Mouse (Mus musculus) erythroblast, adult 5-6 weeks (primary cell): ENCODE measurements around the gene Lin54. TPM values are rescaled to one million over a fixed set of nuclear protein-coding genes. Genes with fewer than 3 reads are reported as not detected.
A peak's percentile ranks its signal among the peaks of the same experiment; 100 is the strongest.
"Not testable (repeated sequence)": the region's sequence is repeated elsewhere in the genome, so short reads cannot be mapped to it uniquely, and the experiment has no call there.

Source experiments
- ATAC-seq: replicated peaks from 2 replicates; pipeline ENCODE4 v1.8.0; 2016; ENCODE audit warnings: moderate number of reproducible peaks, mild to moderate bottlenecking, moderate TSS enrichment, inconsistent platforms; ENCODE audit not compliant: poor library complexity, low FRiP score, severe bottlenecking
- total RNA-seq, 2 experiments: library from RNA; stranded (forward) in 1 of 2; stranded (reverse) in 1 of 2; fragments of 150-400 nt in 1 of 2; fragments of 200-764, 138-1000 nt in 1 of 2; gene quantifications; 2 replicates each; pipeline versions ENCODE4 v1.2.3 to v1.2.4; 2015 to 2017; ENCODE audit warnings: low replicate concordance in 2 of 2

Lin54 gene
- total RNA-seq, 2 experiments from 2014 or later, result 19.5 to 29.0 TPM

GRCm38 (mm10) chr5:100428031-100428733 is 72.3 kb downstream of the Lin54 start:
- ATAC-seq, result no peak

- ATAC-seq, result no peak
These were observed 73.2 kb downstream of the Lin54 start for GRCm38 (mm10) chr5:100427276-100427675.

- ATAC-seq, result not testable (repeated sequence)
These were observed 74.6 kb downstream of the Lin54 start for GRCm38 (mm10) chr5:100425823-100426222.

- ATAC-seq, result no peak
These were observed 76.2 kb downstream of the Lin54 start for GRCm38 (mm10) chr5:100424252-100424651.

GRCm38 (mm10) chr5:100423626-100424025 is 76.8 kb downstream of the Lin54 start:
- ATAC-seq, result no peak

- ATAC-seq, result no peak
These were observed 81.6 kb downstream of the Lin54 start for GRCm38 (mm10) chr5:100418861-100419260.

GRCm38 (mm10) chr5:100418077-100418476 is 82.4 kb downstream of the Lin54 start:
- ATAC-seq, result no peak

- peak; percentile 99 for ATAC-seq
These were observed 84.5 kb downstream of the Lin54 start, which contains the start of gene Sec31a for GRCm38 (mm10) chr5:100415761-100416590. TSS of gene Sec31a (minus strand) at chr5:100416234.

GRCm38 (mm10) chr5:100414474-100415196 is 85.8 kb downstream of the Lin54 start:
- ATAC-seq, result no peak

- no peak for ATAC-seq
These were observed 87.6 kb downstream of the Lin54 start for GRCm38 (mm10) chr5:100412886-100413285.

GRCm38 (mm10) chr5:100410281-100410680 is 90.2 kb downstream of the Lin54 start:
- ATAC-seq, result no peak

GRCm38 (mm10) chr5:100408485-100408884 is 92.0 kb downstream of the Lin54 start:
- no peak for ATAC-seq

- ATAC-seq, result no peak
These were observed 103.7 kb downstream of the Lin54 start for GRCm38 (mm10) chr5:100396753-100397152.

- no peak for ATAC-seq
These were observed 106.8 kb downstream of the Lin54 start for GRCm38 (mm10) chr5:100393681-100394080.

GRCm38 (mm10) chr5:100392436-100392955 is 107.9 kb downstream of the Lin54 start:
- no peak for ATAC-seq

Other genes with a start within 250 kb of the Lin54 start
- gene Sec31a, start 84.4 kb downstream of the Lin54 start, total RNA-seq (2015; ENCODE audit: low replicate concordance), result 26.5 and 46.4 TPM in 2 replicates
- 24.3 and 24.4 TPM in 2 replicates for gene Sec31a, start 84.4 kb downstream of the Lin54 start, total RNA-seq (2017; ENCODE audit: low replicate concordance)
- 19.4 and 27.5 TPM in 2 replicates for gene Cops4, start 17.7 kb upstream of the Lin54 start, total RNA-seq (2015; ENCODE audit: low replicate concordance)
- gene Cops4, start 17.7 kb upstream of the Lin54 start, total RNA-seq (2017; ENCODE audit: low replicate concordance), result 19.7 and 30.5 TPM in 2 replicates
- 479 and 590 TPM in 2 replicates for gene Plac8, start 71.6 kb upstream of the Lin54 start, total RNA-seq (2015; ENCODE audit: low replicate concordance)
- gene Plac8, start 71.6 kb upstream of the Lin54 start, total RNA-seq (2017; ENCODE audit: low replicate concordance), result 231 and 307 TPM in 2 replicates
- gene Coq2, start 174.5 kb upstream of the Lin54 start, total RNA-seq (2015; ENCODE audit: low replicate concordance), result 3.5 and 6.1 TPM in 2 replicates
- gene Coq2, start 174.5 kb upstream of the Lin54 start, total RNA-seq (2017; ENCODE audit: low replicate concordance), result 3.2 and 8.3 TPM in 2 replicates
- gene Hpse, start 219.1 kb upstream of the Lin54 start, total RNA-seq (2015; ENCODE audit: low replicate concordance), result 3.8 and 5.0 TPM in 2 replicates
- 4.5 and 6.6 TPM in 2 replicates for gene Hpse, start 219.1 kb upstream of the Lin54 start, total RNA-seq (2017; ENCODE audit: low replicate concordance)